Mouse (Mus musculus) right cerebral cortex, postnatal 14 days (tissue): ENCODE measurements around the gene Elmod2.
A peak's percentile ranks its signal among the peaks of the same experiment; 100 is the strongest.
"Not testable (repeated sequence)": the region's sequence is repeated elsewhere in the genome, so short reads cannot be mapped to it uniquely, and the experiment has no call there.

Source experiments
- DNase-seq: peaks from one replicate; pipeline ENCODE4 v3.0.0; 2022

The Elmod2 gene

GRCm38 (mm10) chr8:83331899-83332697 is at the start of gene Elmod2:
Gene Elmod2, minus strand, starts transcription at chr8:83332486.
- peak; percentile 100 for DNase-seq

- no peak for DNase-seq
Observed at GRCm38 (mm10) chr8:83381016-83381415, 48.7 kb upstream of the Elmod2 start.

GRCm38 (mm10) chr8:83380141-83380540 is 47.9 kb upstream of the Elmod2 start:
- DNase-seq, result no peak

- no peak for DNase-seq
Observed at GRCm38 (mm10) chr8:83377231-83377630, 44.9 kb upstream of the Elmod2 start.

GRCm38 (mm10) chr8:83363156-83363769 is 31.0 kb upstream of the Elmod2 start:
- DNase-seq, result no peak

GRCm38 (mm10) chr8:83351315-83351714 is 19.0 kb upstream of the Elmod2 start:
- DNase-seq, result no peak

GRCm38 (mm10) chr8:83348263-83348662 is 16.0 kb upstream of the Elmod2 start, which contains the start of gene Mgat4d:
Gene Mgat4d, plus strand, starts transcription at chr8:83348471.
- no peak for DNase-seq

- DNase-seq, result no peak
Observed at GRCm38 (mm10) chr8:83342693-83343092, 10.4 kb upstream of the Elmod2 start.

GRCm38 (mm10) chr8:83342076-83342475 is 9.8 kb upstream of the Elmod2 start:
- no peak for DNase-seq

- no peak for DNase-seq
Observed at GRCm38 (mm10) chr8:83332864-83333263, 578 bp upstream of the Elmod2 start.

GRCm38 (mm10) chr8:83331567-83331898 is 753 bp downstream of the Elmod2 start:
- peak; percentile 21 for DNase-seq

GRCm38 (mm10) chr8:83327889-83328288 is 4.4 kb downstream of the Elmod2 start:
- DNase-seq, result no peak

- no peak for DNase-seq
Observed at GRCm38 (mm10) chr8:83323056-83323455, 9.2 kb downstream of the Elmod2 start.

GRCm38 (mm10) chr8:83322374-83322773 is 9.9 kb downstream of the Elmod2 start:
- no peak for DNase-seq

- DNase-seq, result no peak
Observed at GRCm38 (mm10) chr8:83320543-83320942, 11.7 kb downstream of the Elmod2 start.

- no peak for DNase-seq
Observed at GRCm38 (mm10) chr8:83315691-83316090, 16.6 kb downstream of the Elmod2 start.

- DNase-seq, result not testable (repeated sequence)
Observed at GRCm38 (mm10) chr8:83315084-83315483, 17.2 kb downstream of the Elmod2 start.

- no peak for DNase-seq
Observed at GRCm38 (mm10) chr8:83309836-83310235, 22.4 kb downstream of the Elmod2 start.

GRCm38 (mm10) chr8:83304946-83305345 is 27.3 kb downstream of the Elmod2 start:
- DNase-seq, result no peak

GRCm38 (mm10) chr8:83300135-83300534 is 32.2 kb downstream of the Elmod2 start:
- DNase-seq, result no peak

- DNase-seq, result no peak
Observed at GRCm38 (mm10) chr8:83297375-83297774, 34.9 kb downstream of the Elmod2 start.

GRCm38 (mm10) chr8:83290176-83290575 is 42.1 kb downstream of the Elmod2 start, which contains the start of gene Ucp1:
Gene Ucp1, plus strand, starts transcription at chr8:83290352.
- DNase-seq, result no peak

- DNase-seq, result no peak
Observed at GRCm38 (mm10) chr8:83285391-83285790, 46.9 kb downstream of the Elmod2 start.

GRCm38 (mm10) chr8:83278431-83278830 is 53.9 kb downstream of the Elmod2 start:
- no peak for DNase-seq
